Mouse (Mus musculus) yolk sac, embryonic 10.5 days (tissue): Measurements from ENCODE around the gene H2afj.
"Not testable (repeated sequence)": the region's sequence is repeated elsewhere in the genome, so short reads cannot be mapped to it uniquely, and the experiment has no call there.

Experiments
- DNase-seq: peaks from one replicate; pipeline ENCODE4 v3.0.0-alpha.2; 2017; ENCODE audit warnings: low spot score

Gene H2afj

GRCm38 (mm10) chr6:136808014-136808417, at the start of gene H2afj:
Gene H2afj (plus strand): TSS chr6:136808244.
- peak; percentile 98 for DNase-seq

DNA sequence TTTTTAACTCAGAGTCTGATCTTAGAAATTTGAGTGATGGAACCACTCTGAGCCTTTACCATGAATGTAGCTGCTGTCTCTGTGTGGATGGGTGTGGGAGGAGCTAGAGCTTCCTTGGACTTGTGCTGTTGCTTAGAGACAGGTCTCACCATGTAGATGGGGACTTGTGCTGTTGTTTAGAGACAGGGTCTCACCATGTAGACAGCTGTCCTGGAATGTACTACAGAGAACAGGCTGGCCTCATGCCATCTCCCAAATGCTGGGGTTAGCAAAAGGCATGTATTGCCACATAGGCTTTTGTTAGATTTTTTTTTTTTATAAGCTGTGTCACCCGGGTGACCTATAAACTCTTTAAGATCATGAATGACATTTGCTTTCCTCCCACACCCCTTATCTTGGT, 44.1 kb upstream of the H2afj start:
- DNase-seq, result no peak

GRCm38 (mm10) chr6:136769143-136769542, 38.9 kb upstream of the H2afj start:
- DNase-seq, result no peak

DNA sequence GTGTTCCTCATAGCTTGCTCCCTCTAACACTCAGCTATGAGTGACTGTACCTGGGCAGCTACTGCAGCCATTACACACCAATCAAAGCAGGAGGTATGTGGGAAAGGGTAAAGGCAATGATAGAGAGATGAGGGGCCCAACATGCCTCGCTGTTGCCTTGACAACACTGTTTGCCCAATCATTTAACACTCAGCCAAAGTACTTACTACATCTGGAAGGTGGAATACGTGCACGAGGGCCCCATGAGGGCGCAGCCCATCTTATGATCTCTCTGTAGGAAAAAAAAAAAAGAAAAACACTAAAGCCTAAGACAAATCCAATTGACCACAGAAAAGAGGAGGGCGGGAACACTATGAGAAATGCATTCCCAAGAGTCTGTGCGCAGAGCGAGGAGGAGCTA, 38.2 kb upstream of the H2afj start:
- DNase-seq, result no peak

DNA sequence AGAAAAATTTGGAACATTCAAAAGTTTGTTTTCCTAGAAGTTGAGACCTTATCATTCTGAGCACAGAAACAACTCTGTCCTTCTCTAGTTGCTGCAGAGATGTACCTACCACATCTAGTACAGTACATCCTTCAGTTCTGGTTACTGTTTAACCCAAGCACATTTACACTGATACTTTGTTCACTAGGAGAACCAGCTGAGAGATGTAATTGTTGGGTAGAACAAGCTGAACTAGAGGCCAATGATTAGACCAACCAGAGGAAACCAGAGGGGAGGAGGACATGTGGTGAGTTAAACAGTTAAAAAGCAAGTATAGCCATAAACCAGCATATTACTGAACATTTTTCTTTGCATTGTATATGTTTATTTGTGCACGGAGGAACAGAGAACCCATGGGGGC, 31.7 kb upstream of the H2afj start:
- no peak for DNase-seq

DNA sequence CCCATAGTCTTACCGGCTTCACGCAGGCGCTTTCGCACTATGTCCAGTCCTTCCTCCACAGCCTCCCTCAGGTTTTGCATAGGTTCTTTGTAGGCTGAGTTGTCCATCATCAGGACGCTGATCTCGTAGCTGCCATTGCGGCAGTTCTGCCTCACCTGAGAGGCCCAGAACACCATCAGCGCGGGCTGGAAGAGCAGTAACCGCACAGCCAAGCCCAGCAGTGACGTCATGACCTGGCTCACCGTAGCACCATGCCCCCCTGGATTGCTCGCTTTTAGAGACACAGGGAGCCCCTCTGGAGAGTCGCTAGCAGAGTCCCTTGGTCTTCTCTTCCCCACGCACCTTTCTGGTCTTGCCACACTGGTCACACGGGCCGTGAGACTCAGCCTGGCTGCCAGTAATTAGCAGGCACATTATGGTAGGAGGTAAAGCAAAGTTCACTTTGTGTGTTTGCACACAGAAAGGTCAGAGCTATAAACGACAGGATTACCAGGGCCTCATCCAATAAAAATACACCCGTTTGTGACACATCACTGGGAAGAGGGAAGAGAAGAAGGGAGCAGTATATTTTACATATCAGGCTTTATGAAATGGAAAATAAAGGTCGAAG, 26.6 kb upstream of the H2afj start, which contains the start of gene Gucy2c:
Gene Gucy2c, minus strand, starts transcription at position 389 of the 610 bp plus-strand sequence.
- DNase-seq, result peak; percentile 34

DNA sequence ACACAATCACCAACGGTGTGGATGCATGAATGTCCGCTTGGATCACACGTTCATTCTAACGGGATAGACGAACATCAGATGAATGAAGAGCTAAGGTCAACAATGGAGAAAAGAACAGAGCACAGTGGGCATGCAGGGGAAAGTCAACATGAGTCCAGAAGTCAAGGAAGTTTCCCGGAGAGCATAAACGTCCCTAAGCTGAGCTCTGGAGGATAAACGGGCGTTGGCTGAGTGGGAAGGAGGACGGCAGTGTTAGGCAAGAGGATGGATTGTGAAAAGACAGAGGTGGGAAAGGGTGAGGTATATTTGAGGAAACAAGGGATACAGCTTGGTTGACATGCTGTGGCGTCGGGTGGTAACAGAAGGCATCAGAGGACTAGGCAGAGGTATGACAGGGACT, 25.9 kb upstream of the H2afj start:
- DNase-seq, result no peak

DNA sequence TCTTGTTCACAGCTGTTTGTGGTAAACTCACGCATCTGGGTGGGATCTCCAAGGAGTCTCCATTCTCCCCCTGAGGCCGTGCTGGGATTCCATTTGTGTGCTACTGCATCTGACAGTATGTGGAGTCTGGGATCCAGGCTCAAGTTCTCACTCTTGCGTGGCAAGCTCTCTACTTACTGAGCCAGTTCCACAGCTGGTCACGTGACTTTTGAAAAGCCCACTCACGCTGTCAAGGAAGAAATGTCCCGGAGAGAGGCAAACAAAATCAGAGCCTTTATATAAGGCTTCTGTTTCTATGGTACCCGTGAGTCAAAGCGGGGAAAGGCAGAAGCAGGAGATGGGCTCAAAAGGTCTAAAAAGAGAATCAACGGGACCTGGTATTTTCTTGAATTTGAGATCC, 25.3 kb upstream of the H2afj start:
- no peak for DNase-seq

DNA sequence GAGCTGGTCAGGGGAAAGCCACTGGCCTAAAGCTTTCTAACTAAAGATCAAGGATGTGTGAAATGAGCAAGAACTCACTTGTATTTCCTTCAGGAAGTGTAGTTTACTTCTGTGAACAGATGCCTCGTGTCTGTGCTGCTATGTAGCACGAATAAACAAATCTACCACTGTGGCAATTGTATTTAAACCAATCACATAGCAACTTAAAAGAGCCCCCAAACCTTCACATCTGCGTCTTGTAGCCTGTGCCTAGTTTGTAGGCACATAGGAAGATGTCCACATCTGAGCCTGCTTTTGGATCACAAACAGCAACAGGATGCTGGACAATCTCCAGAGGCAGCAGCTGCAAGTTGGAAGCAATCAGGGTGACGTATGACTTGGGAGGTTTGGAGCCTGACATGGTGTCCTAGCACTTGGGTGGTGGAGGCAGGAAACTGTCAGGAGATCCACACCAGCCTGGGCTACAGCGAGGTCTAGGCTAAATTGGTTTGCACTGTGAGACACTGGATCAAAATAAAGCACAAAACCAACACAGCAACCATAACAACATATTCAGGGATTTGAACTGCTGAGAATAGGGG, 18.6 kb upstream of the H2afj start:
- no peak for DNase-seq

GRCm38 (mm10) chr6:136792884-136793758, 14.9 kb upstream of the H2afj start:
- DNase-seq, result no peak

DNA sequence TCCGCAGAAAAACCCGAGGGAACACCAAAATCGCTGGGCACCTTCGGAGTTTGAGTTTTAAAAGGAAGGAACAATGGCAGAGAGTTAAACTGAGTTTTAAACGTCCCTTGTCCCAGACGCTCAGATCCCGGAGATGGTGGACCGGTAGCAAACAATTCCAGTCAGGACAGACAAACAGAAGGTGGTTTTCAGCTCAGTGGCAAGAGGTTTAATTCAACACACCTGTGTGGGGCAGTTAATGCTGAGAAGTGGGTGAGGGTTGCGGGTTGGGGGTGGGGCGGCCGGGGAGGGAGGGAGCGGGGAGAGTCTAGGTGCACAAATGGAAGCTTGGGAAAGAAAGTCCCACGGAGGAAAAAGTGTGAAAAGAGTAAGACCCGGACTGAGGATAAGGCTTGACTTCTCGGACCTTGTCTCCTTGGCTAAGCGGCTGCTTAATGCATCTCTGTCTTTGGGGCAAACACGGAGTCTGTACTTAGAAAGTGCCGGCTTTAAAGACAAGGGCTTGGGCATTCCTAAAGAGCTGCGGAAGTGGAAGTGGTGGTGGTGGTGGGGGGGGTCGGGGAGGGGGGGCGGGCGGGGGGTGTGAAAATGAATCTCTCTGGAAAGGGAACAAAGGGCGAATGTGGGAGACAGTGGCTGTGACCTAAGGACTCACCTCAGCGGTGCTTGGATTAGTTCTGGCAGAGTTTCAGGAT, 14.1 kb upstream of the H2afj start:
- no peak for DNase-seq

DNA sequence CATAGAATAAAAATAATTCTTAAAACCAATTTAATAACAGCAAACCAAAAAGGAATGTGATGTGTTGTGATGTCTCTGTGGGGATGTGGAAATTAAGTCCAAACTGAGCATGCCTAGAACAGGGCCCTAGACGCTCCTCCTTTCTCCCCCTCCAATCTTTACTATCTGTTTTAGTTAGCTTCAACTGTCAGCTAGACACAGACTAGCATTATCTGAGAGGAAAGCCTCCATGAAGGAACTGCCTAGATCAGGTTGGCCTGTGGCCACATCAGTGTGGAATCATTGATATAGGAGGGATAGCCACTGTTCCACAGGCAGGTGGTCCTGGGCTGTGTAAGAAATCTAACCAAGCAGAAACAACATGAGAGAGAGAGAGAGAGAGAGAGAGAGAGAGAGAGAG, 12.9 kb upstream of the H2afj start:
- DNase-seq, result no peak

DNA sequence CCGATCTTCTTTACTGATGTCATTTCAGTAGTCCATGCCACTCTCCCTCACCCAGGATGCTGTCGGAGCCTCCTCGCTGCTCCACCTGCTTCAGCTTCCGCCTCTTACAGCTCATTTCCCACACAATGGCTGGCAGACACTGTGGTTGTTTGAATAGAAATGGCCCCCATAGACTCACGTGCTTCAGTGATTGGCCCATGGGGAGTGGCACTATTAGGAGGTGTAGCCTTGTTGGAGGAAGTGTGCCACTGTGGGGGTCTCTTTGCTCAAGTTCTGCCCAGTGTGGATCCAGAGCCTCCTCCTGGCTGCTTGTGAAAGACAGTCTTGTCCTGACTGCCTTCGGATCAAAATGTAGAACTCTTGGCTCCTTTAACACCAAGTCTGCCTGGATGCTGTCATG, 12.2 kb upstream of the H2afj start:
- DNase-seq, result no peak

- not testable (repeated sequence) for DNase-seq
Measured at GRCm38 (mm10) chr6:136797874-136798693, 10.0 kb upstream of the H2afj start.

DNA sequence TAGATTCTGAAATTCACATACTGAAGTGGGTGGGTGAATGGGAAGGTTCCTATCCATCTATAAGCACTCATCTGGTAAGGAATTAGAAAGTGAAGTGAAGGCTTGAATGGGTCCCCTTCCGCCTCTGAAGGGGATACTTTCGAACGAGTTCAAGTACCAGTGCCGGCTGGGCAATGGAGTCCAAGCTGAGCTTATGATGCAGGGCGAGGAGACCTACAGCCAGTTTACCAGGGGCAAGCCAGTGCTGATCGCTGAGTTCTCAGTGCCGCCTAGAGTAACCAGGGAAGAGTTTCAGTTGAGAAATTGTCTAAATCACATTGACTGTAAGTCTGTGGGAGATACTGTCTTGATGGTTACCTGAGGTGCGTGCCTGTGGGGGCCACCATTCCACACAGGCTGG, 7.3 kb upstream of the H2afj start:
- DNase-seq, result no peak

GRCm38 (mm10) chr6:136801274-136801673, 6.8 kb upstream of the H2afj start:
- DNase-seq, result no peak

DNA sequence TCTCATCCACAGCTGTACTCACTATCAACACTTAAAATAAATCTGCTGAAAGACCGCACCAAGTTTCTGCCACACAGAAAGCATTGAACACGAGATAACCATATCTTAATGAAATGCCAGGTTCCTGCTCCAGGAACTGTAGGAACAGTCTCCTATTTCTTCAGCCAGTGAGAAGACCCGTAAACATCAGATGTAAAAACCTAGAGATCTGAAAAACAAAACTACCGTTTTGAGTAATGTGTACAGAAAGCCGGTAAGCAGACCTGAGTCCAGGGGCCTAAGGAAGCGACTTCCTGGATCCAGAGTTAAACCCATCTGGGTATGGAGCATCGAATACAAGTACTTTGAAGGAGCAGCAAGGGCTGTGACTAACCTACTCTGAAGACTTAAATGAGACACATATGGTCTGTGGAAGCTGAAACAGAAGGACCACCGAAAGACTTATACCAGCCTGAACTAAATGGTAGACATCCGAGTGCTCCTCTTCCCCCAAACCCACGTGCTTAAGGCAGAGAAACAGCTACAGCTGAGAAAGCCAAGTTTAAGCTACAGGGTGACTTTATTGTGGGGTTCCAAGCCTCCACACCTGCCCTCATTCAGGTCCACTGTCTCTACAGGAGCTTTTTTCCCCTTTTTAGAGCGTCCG, 4.8 kb upstream of the H2afj start:
- DNase-seq, result no peak

DNA sequence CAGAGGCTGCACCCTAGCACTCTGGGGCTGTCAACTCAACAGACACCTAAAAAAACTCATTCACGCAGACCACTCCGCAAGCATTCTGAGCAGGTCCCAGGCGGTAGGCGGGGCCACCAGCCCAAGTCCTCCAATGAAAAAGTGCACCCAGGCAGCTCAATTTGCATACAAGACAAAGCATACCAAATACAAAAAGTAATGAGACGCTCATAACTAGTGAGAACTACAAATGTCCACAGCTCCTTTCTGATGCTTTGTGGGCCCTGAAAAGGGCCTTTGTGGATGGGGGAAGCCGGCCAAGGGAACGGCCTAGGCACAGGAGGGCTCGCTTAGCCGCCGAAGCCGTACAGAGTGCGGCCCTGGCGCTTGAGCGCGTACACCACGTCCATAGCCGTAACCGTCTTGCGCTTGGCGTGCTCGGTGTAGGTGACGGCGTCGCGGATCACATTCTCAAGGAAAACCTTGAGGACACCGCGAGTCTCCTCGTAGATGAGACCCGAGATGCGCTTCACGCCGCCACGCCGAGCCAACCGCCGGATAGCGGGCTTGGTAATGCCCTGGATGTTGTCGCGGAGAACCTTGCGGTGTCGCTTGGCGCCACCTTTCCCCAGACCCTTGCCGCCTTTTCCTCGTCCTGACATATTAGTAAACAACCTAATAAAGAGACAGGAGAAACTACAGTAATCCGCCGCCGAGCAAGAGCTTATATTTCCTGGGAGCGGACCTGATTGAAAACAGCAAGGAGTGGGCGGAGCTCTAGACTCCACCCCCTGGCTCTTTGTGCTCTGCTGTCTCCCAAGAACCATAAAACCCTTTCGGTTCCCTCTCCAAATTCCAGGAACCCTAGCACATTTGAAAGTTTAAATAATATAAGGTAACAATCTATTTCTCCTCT, 4.1 kb upstream of the H2afj start, which contains the start of gene Hist4h4:
Gene Hist4h4, minus strand, starts transcription at position 677 of the 895 bp plus-strand sequence.
- peak; percentile 93 for DNase-seq

DNA sequence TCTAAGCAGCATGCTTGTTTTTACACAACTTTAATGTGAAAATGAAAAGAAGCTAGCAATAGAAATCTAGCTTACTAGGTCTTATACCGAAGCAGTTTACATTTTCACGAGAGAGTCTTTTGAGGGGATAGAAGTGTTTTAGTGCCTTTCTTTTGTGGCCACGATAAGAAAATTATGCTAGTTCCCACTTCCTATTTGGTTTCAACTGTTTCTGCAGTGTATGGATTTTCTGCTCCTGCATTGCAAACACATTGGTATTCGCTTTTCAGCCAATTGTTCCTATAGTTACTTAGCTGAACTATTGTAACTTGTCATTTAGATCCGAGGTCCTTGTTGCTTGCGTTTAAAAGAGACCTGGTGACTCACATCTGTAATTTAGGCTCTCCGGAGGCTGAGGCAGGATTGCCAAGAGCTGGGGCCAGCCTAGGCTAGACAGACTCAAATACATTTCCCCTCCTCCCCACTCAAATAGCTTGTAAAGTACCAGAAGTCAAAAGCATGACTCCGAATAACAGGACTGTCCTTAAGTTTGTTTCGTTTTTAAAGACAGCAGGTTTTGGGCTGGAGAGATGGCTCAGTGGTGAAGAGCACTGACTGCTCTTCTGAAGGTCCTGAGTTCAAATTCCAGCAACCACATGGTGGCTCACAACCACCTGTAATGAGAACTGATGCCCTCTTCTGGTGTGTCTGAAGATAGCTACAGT, 3.2 kb upstream of the H2afj start:
- DNase-seq, result no peak
